Mouse (Mus musculus) kidney, embryonic 15.5 days (tissue): ENCODE results near the gene Dcun1d5. TPM values are rescaled to one million over a fixed set of nuclear protein-coding genes. Genes with fewer than 3 reads are reported as not detected.
"Not testable (repeated sequence)": the region's sequence is repeated elsewhere in the genome, so short reads cannot be mapped to it uniquely, and the experiment has no call there.

Source experiments
- ATAC-seq: fragments of 200-750 bp; cut with Nextera tagmentation; replicated peaks from 2 replicates; pipeline ENCODE4 v1.8.0; 2017; ENCODE audit warnings: moderate TSS enrichment; ENCODE audit not compliant: low FRiP score
- H3K27ac ChIP-seq: fragments of 300-500 bp; sonication (generic); 2 replicates; pipeline ENCODE4 v1.5.1; 2015; ENCODE audit warnings: mild to moderate bottlenecking, inconsistent platforms
- H3K27me3 ChIP-seq: fragments of 300-500 bp; sonication (generic); 2 replicates; pipeline ENCODE4 v1.6.1; 2015; ENCODE audit warnings: inconsistent platforms
- H3K36me3 ChIP-seq: fragments of 300-500 bp; sonication (generic); 2 replicates; pipeline ENCODE4 v1.6.1; 2015; ENCODE audit warnings: inconsistent platforms
- H3K4me1 ChIP-seq: fragments of 300-500 bp; sonication (generic); 2 replicates; pipeline ENCODE4 v1.6.1; 2015; ENCODE audit warnings: inconsistent platforms
- H3K4me2 ChIP-seq: fragments of 300-500 bp; sonication (generic); 2 replicates; pipeline ENCODE4 v1.6.1; 2015; ENCODE audit warnings: moderate library complexity, mild to moderate bottlenecking, inconsistent platforms
- H3K4me3 ChIP-seq: fragments of 300-500 bp; sonication (generic); replicated peaks from 2 replicates; pipeline ENCODE4 v1.5.1; 2015; ENCODE audit warnings: mild to moderate bottlenecking, inconsistent platforms
- H3K9ac ChIP-seq: fragments of 300-500 bp; sonication (generic); 2 replicates; pipeline ENCODE4 v1.6.1; 2015; ENCODE audit warnings: mild to moderate bottlenecking, inconsistent platforms
- H3K9me3 ChIP-seq: fragments of 300-500 bp; sonication (generic); replicated peaks from 2 replicates; pipeline ENCODE4 v1.6.1; 2016; ENCODE audit warnings: inconsistent platforms
- WGBS: fragments of 180-500 bp; shearing (Covaris S2); methylation state at CpG from one replicate; pipeline ENCODE4 v1.1.7; 2015; ENCODE audit warnings: mixed read lengths; 5-methylcytosine and 5-hydroxymethylcytosine counted together
- polyA plus RNA-seq: library from polyadenylated mRNA; unstranded; fragments of >200 nt; fragmentation: Nextera tagmentation; extraction: Ambion mirVana; gene quantifications from 2 replicates; pipeline ENCODE4 v1.2.1, GENCODE M21; 2015

The Dcun1d5 gene
- polyA plus RNA-seq, result 126 and 132 TPM in 2 replicates

DNA sequence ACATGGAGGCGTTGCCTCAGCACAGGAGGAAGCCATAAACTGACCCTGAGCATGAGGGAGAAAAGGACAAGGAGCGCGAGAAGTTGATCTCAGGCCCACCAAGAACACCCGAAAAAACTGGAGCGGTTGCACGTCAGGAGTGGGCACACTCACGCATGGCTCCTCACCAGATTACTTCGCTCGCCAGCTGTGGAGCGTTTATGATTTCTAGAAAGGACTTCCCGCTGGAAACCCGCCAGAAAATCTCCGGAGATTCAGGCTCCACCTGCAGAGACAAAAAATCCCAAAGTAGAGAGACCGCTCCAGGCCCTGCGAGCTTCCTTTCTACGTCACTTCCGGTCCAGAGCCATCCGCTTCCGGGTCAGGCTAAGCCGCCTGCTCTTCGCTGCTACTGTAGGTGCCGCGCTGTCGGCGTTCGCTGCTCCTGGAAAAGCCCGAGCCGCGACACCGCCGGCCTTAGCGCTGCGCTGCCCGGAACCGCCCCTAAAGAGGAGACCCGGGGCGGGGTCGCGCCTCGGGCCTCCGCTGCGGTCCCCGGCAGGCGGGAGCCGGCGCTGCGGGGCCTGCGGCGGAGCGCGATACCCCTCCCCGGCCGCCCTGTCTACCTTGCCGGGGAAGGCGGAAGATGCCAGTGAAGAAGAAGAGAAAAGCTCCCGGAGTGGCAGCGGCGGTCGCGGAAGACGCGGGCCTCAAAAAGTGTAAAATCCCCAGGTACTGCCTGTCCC is at the start of gene Dcun1d5, which contains the start of gene Dync2h1:
Gene Dcun1d5, plus strand, starts transcription at position 349 of the 725 bp plus-strand sequence.
Gene Dync2h1, minus strand, starts transcription at position 275 of the 725 bp plus-strand sequence.
- Histone ChIP-seq H3K27me3 (no peaks in the 10 kb centered on the region), H3K36me3 (peaks cover 16% of the 10 kb centered on the region; the same call in 1 of the 2 replicates), H3K9me3 (no peaks in the 10 kb centered on the region), H3K4me2 (peak within 1 kb of the TSS; percentile 72), H3K9ac (peak within 1 kb of the TSS; percentile 91), H3K4me1 (peaks cover 15% of the 10 kb centered on the region), H3K4me3 (peak within 1 kb of the TSS; percentile 95), H3K27ac (peak within 1 kb of the TSS; percentile 96)
- peak; percentile 100 for ATAC-seq
- WGBS, result under 1% methylated on average over 62 of the region's 62 CpGs

- H3K27me3 ChIP-seq, result no peaks in the 10 kb centered on the region
- no peak for ATAC-seq
- H3K27ac ChIP-seq, result no peak overlapping the region
- H3K4me1 ChIP-seq, result no peaks in the 10 kb centered on the region
- no peak overlapping the region for H3K4me3 ChIP-seq
- 90% methylated on average over 2 of the region's 2 CpGs for WGBS
- H3K4me2 ChIP-seq, result no peak overlapping the region
- no peaks in the 10 kb centered on the region for H3K9me3 ChIP-seq
- H3K36me3 ChIP-seq, result peaks cover 53% of the 10 kb centered on the region
- H3K9ac ChIP-seq, result no peak overlapping the region
Observed at GRCm38 (mm10) chr9:7154391-7154790, 29.9 kb upstream of the Dcun1d5 start.

DNA sequence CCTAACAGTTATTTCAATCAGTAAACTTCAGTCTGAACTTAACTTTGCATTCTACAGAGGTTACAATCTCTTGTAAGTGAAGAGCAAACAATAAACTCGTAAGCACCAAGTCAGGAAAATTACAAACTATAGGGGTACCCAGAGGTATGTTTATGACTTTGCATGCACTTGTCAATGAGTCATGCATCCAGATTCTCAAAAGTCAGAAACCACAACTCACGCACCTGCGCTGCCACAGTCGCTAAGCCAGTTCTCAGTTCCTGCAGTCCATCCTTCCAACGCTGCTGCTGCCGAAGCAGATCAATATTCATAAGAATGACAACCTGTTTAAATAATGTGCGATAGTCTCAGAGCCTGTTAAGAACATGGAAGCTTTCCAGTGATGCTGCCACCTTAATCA is 25.7 kb upstream of the Dcun1d5 start:
- no peaks in the 10 kb centered on the region for H3K9me3 ChIP-seq
- no peaks in the 10 kb centered on the region for H3K27me3 ChIP-seq
- 89% methylated on average over 7 of the region's 7 CpGs for WGBS
- H3K4me1 ChIP-seq, result no peaks in the 10 kb centered on the region
- no peak overlapping the region for H3K4me2 ChIP-seq
- H3K4me3 ChIP-seq, result no peak overlapping the region
- no peak for ATAC-seq
- no peak overlapping the region for H3K9ac ChIP-seq
- H3K36me3 ChIP-seq, result peaks cover 65% of the 10 kb centered on the region
- H3K27ac ChIP-seq, result no peak overlapping the region

- 71% methylated on average over 3 of the region's 3 CpGs for WGBS
- Histone ChIP-seq H3K4me3 (no peak overlapping the region), H3K9me3 (no peaks in the 10 kb centered on the region), H3K4me1 (no peaks in the 10 kb centered on the region), H3K27me3 (no peaks in the 10 kb centered on the region), H3K27ac (no peak overlapping the region), H3K36me3 (peaks cover 68% of the 10 kb centered on the region), H3K9ac (no peak overlapping the region), H3K4me2 (no peak overlapping the region)
- ATAC-seq, result no peak
Observed at GRCm38 (mm10) chr9:7159718-7160117, 24.6 kb upstream of the Dcun1d5 start.

DNA sequence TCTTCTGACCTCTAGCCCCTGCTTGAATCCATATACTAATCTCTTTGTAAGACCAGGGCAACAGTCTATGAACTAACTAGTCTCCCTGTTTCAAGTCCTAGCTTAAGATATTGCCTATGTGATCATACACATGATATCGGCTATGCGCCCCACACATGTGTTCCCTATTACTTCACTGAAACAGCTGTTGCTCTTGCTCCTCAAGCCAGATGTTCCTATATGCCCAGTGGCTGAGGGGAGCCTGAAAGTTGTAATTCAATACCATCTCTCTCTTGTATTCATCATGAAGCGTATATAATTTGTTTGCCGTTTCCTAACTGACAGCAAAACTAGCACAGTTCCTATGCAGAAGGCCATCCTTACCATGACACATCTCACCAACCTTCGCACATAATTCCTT is 23.6 kb upstream of the Dcun1d5 start:
- Histone ChIP-seq H3K4me3 (no peak overlapping the region), H3K9ac (no peak overlapping the region), H3K36me3 (peaks cover 65% of the 10 kb centered on the region), H3K27ac (no peak overlapping the region), H3K9me3 (no peaks in the 10 kb centered on the region), H3K4me1 (no peaks in the 10 kb centered on the region), H3K27me3 (no peaks in the 10 kb centered on the region), H3K4me2 (no peak overlapping the region)
- ATAC-seq, result no peak
- WGBS, result 90% methylated on average over 5 of the region's 5 CpGs

GRCm38 (mm10) chr9:7167339-7167998 is 16.9 kb upstream of the Dcun1d5 start:
- peaks cover 52% of the 10 kb centered on the region for H3K36me3 ChIP-seq
- no peaks in the 10 kb centered on the region for H3K9me3 ChIP-seq
- no peaks in the 10 kb centered on the region for H3K4me1 ChIP-seq
- H3K27ac ChIP-seq, result no peak overlapping the region
- no peak overlapping the region for H3K4me2 ChIP-seq
- 83% methylated on average over 6 of the region's 6 CpGs for WGBS
- no peaks in the 10 kb centered on the region for H3K27me3 ChIP-seq
- no peak for ATAC-seq
- H3K9ac ChIP-seq, result no peak overlapping the region
- no peak overlapping the region for H3K4me3 ChIP-seq

DNA sequence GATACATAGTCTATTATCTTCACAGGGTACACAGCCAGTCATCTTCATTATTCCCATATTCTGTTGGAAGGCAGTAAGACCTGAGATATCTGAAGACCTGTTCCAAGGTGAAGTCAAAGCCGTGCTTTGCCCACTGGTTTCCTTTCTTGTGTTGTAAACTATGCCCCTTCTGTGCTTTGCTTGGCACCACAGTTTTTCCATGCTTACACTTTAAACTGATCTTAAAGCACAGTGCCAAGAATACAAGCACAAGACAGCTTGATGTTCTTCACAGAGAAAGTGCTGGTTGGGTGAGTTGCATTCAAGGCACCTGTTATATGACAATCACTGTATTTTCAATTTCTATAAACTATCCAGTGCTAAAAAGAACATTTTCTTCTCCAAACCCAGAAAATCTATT is 10.6 kb upstream of the Dcun1d5 start:
- no peaks in the 10 kb centered on the region for H3K27me3 ChIP-seq
- H3K4me2 ChIP-seq, result no peak overlapping the region
- H3K4me1 ChIP-seq, result peaks cover 8% of the 10 kb centered on the region
- no peak overlapping the region for H3K27ac ChIP-seq
- ATAC-seq, result no peak
- no peaks in the 10 kb centered on the region for H3K9me3 ChIP-seq
- H3K36me3 ChIP-seq, result peaks cover 33% of the 10 kb centered on the region
- no peak overlapping the region for H3K9ac ChIP-seq
- no peak overlapping the region for H3K4me3 ChIP-seq
- 84% methylated on average over 1 of the region's 1 CpGs for WGBS

GRCm38 (mm10) chr9:7176618-7177610 is 7.4 kb upstream of the Dcun1d5 start:
- H3K9ac ChIP-seq, result peak overlapping the region; percentile 41
- peaks cover 8% of the 10 kb centered on the region for H3K4me1 ChIP-seq
- H3K4me3 ChIP-seq, result peak overlapping the region; percentile 56
- ATAC-seq, result peak; percentile 100
- WGBS, result 10% methylated on average over 41 of the region's 41 CpGs
- H3K4me2 ChIP-seq, result peak overlapping the region; percentile 74
- no peaks in the 10 kb centered on the region for H3K27me3 ChIP-seq
- H3K36me3 ChIP-seq, result peaks cover 33% of the 10 kb centered on the region
- peak overlapping the region; percentile 34 for H3K27ac ChIP-seq
- no peaks in the 10 kb centered on the region for H3K9me3 ChIP-seq

DNA sequence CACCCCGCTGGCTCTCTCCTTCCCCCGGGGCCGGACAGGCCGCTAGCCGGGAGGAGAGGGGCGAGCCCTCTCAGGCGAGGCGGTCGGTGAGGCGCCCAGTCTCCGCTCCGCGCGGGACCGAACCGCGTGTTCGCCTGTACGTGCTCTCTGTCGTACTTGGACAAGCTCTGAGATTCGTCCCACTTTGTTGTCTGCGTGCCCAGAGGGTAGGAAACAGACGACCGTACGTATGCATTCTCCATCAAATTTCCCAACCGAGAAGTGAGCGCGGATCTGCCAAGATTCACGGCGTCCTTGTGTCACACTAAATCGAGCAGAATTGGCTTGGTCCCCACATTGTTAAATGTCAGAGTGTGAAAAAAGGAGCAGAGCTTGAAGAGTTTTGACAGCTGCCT is 574 bp downstream of the Dcun1d5 start:
- peak overlapping the region; percentile 91 for H3K9ac ChIP-seq
- peak overlapping the region; percentile 95 for H3K4me3 ChIP-seq
- ATAC-seq, result peak; percentile 90
- H3K36me3 ChIP-seq, result peaks cover 15% of the 10 kb centered on the region
- H3K27me3 ChIP-seq, result no peaks in the 10 kb centered on the region
- peaks cover 15% of the 10 kb centered on the region for H3K4me1 ChIP-seq
- no peaks in the 10 kb centered on the region for H3K9me3 ChIP-seq
- under 1% methylated on average over 29 of the region's 31 CpGs for WGBS
- peak overlapping the region; percentile 96 for H3K27ac ChIP-seq
- peak overlapping the region; percentile 72 for H3K4me2 ChIP-seq

GRCm38 (mm10) chr9:7190694-7191093 is 6.4 kb downstream of the Dcun1d5 start:
- WGBS, result 94% methylated on average over 3 of the region's 3 CpGs
- not testable (repeated sequence) for ATAC-seq, H3K4me3 ChIP-seq, H3K9me3 ChIP-seq, H3K27ac ChIP-seq, H3K27me3 ChIP-seq, H3K4me1 ChIP-seq, H3K4me2 ChIP-seq, H3K9ac ChIP-seq
- peaks cover 15% of the 10 kb centered on the region for H3K36me3 ChIP-seq

GRCm38 (mm10) chr9:7216240-7216639 is 31.9 kb downstream of the Dcun1d5 start:
- Histone ChIP-seq H3K27me3 (no peaks in the 10 kb centered on the region), H3K4me1 (no peaks in the 10 kb centered on the region), H3K36me3 (peaks cover 28% of the 10 kb centered on the region), H3K4me3 (no peak overlapping the region), H3K27ac (no peak overlapping the region), H3K4me2 (no peak overlapping the region), H3K9me3 (no peaks in the 10 kb centered on the region), H3K9ac (no peak overlapping the region)
- 41% methylated on average over 2 of the region's 2 CpGs for WGBS
- ATAC-seq, result no peak
